Mouse (Mus musculus) heart, embryonic 14.5 days (tissue): ENCODE data around the gene Vps53. TPM values are rescaled to one million over a fixed set of nuclear protein-coding genes. Genes with fewer than 3 reads are reported as not detected.

Experiments
- ATAC-seq: fragments of 200-750 bp; cut with Nextera tagmentation; 2 replicates; pipeline ENCODE4 v1.8.0; 2017; ENCODE audit warnings: low read depth, moderate TSS enrichment; ENCODE audit not compliant: insufficient number of reproducible peaks, insufficient read depth, low FRiP score
- H3K27ac ChIP-seq, 2 experiments: fragments of 200-500 bp in 1 of 2; fragments of 300-500 bp in 1 of 2; sonication (generic) in 1 of 2; replicated peaks in 1 of 2; 2 replicates each; pipeline ENCODE4 v1.5.1; 2012 to 2014; ENCODE audit warnings: low read depth in 2 of 2, low read length in 2 of 2, control low read depth in 1 of 2, mild to moderate bottlenecking in 1 of 2, mixed read lengths in 1 of 2; ENCODE audit not compliant: control insufficient read depth in 1 of 2, insufficient read depth in 1 of 2
- H3K27me3 ChIP-seq: fragments of 300-500 bp; sonication (generic); 2 replicates; pipeline ENCODE4 v1.6.1; 2014; ENCODE audit warnings: mild to moderate bottlenecking, low read length, control low read depth; ENCODE audit not compliant: control insufficient read depth, insufficient read depth
- H3K36me3 ChIP-seq: fragments of 300-500 bp; sonication (generic); 2 replicates; pipeline ENCODE4 v1.6.1; 2014; ENCODE audit warnings: mild to moderate bottlenecking, control low read depth, low read length, mixed read lengths; ENCODE audit not compliant: control insufficient read depth, insufficient read depth
- H3K4me1 ChIP-seq, 2 experiments: fragments of 200-500 bp in 1 of 2; fragments of 300-500 bp in 1 of 2; sonication (generic) in 1 of 2; 2 replicates each; pipeline ENCODE4 v1.6.1; 2012 to 2014; ENCODE audit warnings: low read length in 2 of 2, control low read depth in 1 of 2, mixed read lengths in 1 of 2; ENCODE audit not compliant: control insufficient read depth in 2 of 2, insufficient read depth in 2 of 2
- H3K4me2 ChIP-seq: fragments of 300-500 bp; sonication (generic); 2 replicates; pipeline ENCODE4 v1.6.1; 2014; ENCODE audit warnings: mild to moderate bottlenecking, low read length
- H3K4me3 ChIP-seq, 2 experiments: fragments of 200-500 bp in 1 of 2; fragments of 300-500 bp in 1 of 2; sonication (generic) in 1 of 2; 2 replicates each; pipeline ENCODE4 v1.5.1; 2012 to 2014; ENCODE audit warnings: low read length in 2 of 2, mild to moderate bottlenecking in 2 of 2, control low read depth in 1 of 2, low read depth in 1 of 2, moderate library complexity in 1 of 2; ENCODE audit not compliant: control insufficient read depth in 1 of 2, insufficient read depth in 1 of 2
- H3K9ac ChIP-seq: fragments of 300-500 bp; sonication (generic); 2 replicates; pipeline ENCODE4 v1.6.1; 2014; ENCODE audit warnings: mild to moderate bottlenecking, low read length
- H3K9me3 ChIP-seq: fragments of 300-500 bp; sonication (generic); 2 replicates; pipeline ENCODE4 v1.6.1; 2016; ENCODE audit warnings: low read length, control low read depth; ENCODE audit not compliant: control insufficient read depth
- WGBS: fragments of 180-500 bp; shearing (Covaris S2); extraction: QIAGEN DNeasy Blood & Tissue Kit; methylation state at CpG from one replicate; pipeline ENCODE4 v1.1.7; 2014; 5-methylcytosine and 5-hydroxymethylcytosine counted together
- polyA plus RNA-seq: library from polyadenylated mRNA; unstranded; fragments of >200 nt; fragmentation: Nextera tagmentation; extraction: Ambion mirVana; gene quantifications from 2 replicates; pipeline ENCODE4 v1.2.1, GENCODE M21; 2014

Gene Vps53
- polyA plus RNA-seq, 1 experiment from 2014 or later: 32.5 TPM

- no peaks in the 10 kb centered on the region for H3K9me3 ChIP-seq
- H3K27ac ChIP-seq: no peak overlapping the region
- no peak overlapping the region for H3K4me3 ChIP-seq
- 75% methylated on average over 3 of the region's 3 CpGs for WGBS
- H3K4me1 ChIP-seq: no peaks in the 10 kb centered on the region
- no peak for ATAC-seq
- no peak overlapping the region for H3K9ac ChIP-seq
- H3K4me2 ChIP-seq: no peak overlapping the region
- peaks cover 38% of the 10 kb centered on the region for H3K36me3 ChIP-seq
- no peaks in the 10 kb centered on the region for H3K27me3 ChIP-seq
These were observed 95.5 kb downstream of the Vps53 start for GRCm38 (mm10) chr11:76083941-76084367.

- no peak overlapping the region for H3K27ac ChIP-seq
- no peak overlapping the region for H3K4me2 ChIP-seq
- no peak for ATAC-seq
- H3K4me1 ChIP-seq: 0 out of 4 replicates have a peak, but pooled peaks cover 0 to 3% of the 10 kb centered on the region in 2 experiments
- no peaks in the 10 kb centered on the region for H3K27me3 ChIP-seq
- no peak overlapping the region for H3K4me3 ChIP-seq
- H3K9me3 ChIP-seq: no peaks in the 10 kb centered on the region
- 82% methylated on average over 6 of the region's 6 CpGs for WGBS
- peaks cover 42% of the 10 kb centered on the region for H3K36me3 ChIP-seq
- no peak overlapping the region for H3K9ac ChIP-seq
These were observed 98.3 kb downstream of the Vps53 start for GRCm38 (mm10) chr11:76081048-76081640.

DNA sequence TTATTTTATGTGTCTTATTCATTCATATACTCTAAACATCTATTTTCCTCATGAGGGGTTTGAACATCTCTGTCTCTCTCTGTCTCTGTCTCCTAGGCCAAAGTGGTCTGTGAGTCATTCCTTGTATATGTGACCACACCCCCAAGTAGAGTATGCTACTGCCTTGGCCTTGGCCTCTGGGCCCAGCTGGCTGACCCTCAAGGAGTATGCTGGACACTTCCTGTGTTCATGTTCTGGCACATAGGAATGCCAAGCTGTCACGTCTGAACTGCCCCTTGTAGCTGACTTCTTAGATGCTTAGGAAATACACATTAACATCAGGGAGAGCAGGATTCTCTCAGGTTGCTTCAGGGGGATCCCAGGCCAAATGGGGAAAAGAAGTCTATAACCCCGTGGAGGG is 99.2 kb downstream of the Vps53 start:
- Histone ChIP-seq H3K9ac (no peak overlapping the region), H3K27me3 (no peaks in the 10 kb centered on the region), H3K4me2 (no peak overlapping the region), H3K4me1 (0 out of 4 replicates have a peak, but pooled peaks cover 0 to 3% of the 10 kb centered on the region in 2 experiments), H3K9me3 (no peaks in the 10 kb centered on the region), H3K4me3 (no peak overlapping the region), H3K27ac (no peak overlapping the region), H3K36me3 (peaks cover 49% of the 10 kb centered on the region)
- no peak for ATAC-seq
- 67% methylated on average over 2 of the region's 2 CpGs for WGBS

DNA sequence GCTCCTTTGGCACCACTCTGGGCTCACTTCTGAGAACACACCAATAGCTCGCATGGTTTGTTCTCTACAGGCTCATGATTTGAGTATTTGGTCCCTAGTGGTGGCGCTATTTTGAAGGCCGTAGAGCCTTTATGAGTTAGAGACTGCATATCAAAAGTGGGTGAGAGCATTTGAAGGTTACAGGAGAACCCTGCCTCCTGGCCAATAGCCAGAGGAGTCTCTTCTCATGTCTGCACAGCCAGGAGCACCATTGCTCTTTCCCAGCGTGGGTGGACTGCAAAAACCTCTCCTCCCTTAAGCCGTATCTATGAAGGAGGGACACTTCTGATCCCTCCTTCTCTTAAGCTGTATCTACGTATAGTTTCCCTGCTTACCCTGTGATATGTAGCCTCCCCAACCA is 102.1 kb downstream of the Vps53 start:
- no peak for ATAC-seq
- peaks cover 3 to 6% of the 10 kb centered on the region in 2 experiments; a peak in 2 of 4 replicates for H3K4me1 ChIP-seq
- peaks cover 60% of the 10 kb centered on the region for H3K36me3 ChIP-seq
- H3K4me3 ChIP-seq: no peak overlapping the region
- no peak overlapping the region for H3K27ac ChIP-seq
- WGBS: 75% methylated on average over 6 of the region's 6 CpGs
- H3K4me2 ChIP-seq: no peak overlapping the region
- H3K9ac ChIP-seq: no peak overlapping the region
- H3K9me3 ChIP-seq: no peaks in the 10 kb centered on the region
- H3K27me3 ChIP-seq: no peaks in the 10 kb centered on the region

GRCm38 (mm10) chr11:76074296-76075093 is 105.0 kb downstream of the Vps53 start:
- H3K9ac ChIP-seq: no peak overlapping the region
- peaks cover 44% of the 10 kb centered on the region for H3K36me3 ChIP-seq
- H3K4me1 ChIP-seq: peaks cover 3 to 6% of the 10 kb centered on the region in 2 experiments; a peak in 2 of 4 replicates
- H3K4me3 ChIP-seq: no peak overlapping the region
- no peak overlapping the region for H3K4me2 ChIP-seq
- H3K9me3 ChIP-seq: no peaks in the 10 kb centered on the region
- no peaks in the 10 kb centered on the region for H3K27me3 ChIP-seq
- no peak overlapping the region for H3K27ac ChIP-seq
- no peak for ATAC-seq
- WGBS: 70% methylated on average over 11 of the region's 11 CpGs

DNA sequence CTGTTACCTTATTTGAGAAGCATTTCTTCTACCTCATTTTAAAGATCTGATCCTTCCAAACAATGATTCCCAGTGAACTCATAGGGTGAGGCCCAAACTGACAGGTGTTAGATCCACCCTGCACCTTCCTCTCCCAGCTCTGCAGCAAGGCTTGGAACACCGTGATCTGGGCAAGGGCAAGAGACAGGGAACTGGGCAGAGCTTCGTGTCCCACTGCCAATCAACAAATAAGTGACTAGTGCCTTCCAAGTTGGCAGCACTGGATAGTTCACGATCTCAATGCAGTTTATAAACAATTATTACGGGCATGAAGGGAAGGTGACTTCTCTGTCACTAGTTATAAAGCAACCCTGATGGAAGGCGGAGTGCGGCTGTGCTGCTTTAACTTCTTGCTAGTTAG is 109.6 kb downstream of the Vps53 start:
- Histone ChIP-seq H3K4me1 (peaks cover 5 to 14% of the 10 kb centered on the region in 2 experiments), H3K36me3 (peaks cover 25% of the 10 kb centered on the region), H3K9me3 (no peaks in the 10 kb centered on the region), H3K27ac (no peak overlapping the region), H3K9ac (no peak overlapping the region), H3K4me2 (no peak overlapping the region), H3K27me3 (no peaks in the 10 kb centered on the region), H3K4me3 (no peak overlapping the region)
- 89% methylated on average over 6 of the region's 6 CpGs for WGBS
- ATAC-seq: no peak

DNA sequence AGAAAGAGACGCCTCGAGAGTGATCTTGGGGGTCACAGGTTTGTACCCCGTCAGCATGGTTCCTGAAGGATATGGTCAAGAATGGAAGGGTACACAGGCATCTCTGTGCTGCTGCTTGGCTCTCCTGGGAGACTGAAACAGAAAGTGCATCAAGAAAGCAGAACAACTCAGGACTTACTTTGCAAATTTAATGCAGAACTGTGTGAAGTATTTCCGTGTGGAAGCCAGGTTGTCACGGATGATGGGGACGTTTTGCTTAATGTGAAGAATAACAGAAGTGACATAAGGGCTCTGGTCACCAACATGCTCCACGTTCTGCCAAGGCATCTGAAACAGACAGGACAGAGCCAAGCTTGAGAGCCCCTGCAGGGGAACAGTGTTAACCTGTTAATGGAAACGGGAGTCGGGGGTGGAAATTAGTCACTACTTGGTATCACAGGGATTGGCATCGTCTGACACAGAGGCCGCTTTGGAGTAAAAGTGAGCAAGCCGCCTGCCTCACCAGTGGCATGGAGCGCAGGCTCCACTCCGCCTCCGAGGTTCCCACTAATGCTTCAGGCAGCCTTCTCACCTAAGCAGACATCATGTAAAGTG is 112.8 kb downstream of the Vps53 start:
- no peak overlapping the region for H3K27ac ChIP-seq
- no peaks in the 10 kb centered on the region for H3K9me3 ChIP-seq
- no peak overlapping the region for H3K4me3 ChIP-seq
- H3K27me3 ChIP-seq: no peaks in the 10 kb centered on the region
- peaks cover 3 to 11% of the 10 kb centered on the region in 2 experiments; a peak in 3 of 4 replicates for H3K4me1 ChIP-seq
- no peak for ATAC-seq
- H3K36me3 ChIP-seq: peaks cover 24% of the 10 kb centered on the region
- no peak overlapping the region for H3K4me2 ChIP-seq
- whole genome bisulfite sequencing: 81% methylated on average over 15 of the region's 15 CpGs
- H3K9ac ChIP-seq: no peak overlapping the region
